Mouse (Mus musculus): Measurements from ENCODE around the gene Fam107b.
"Not testable (repeated sequence)": the region's sequence is repeated elsewhere in the genome, so short reads cannot be mapped to it uniquely, and the experiment has no call there.

Fam107b gene

GRCm38 (mm10) chr2:3657811-3658730, 87.8 kb downstream of the Fam107b start:
- peak; percentile 22 to 67 for DNase-seq (ENCODE audit: low spot score in 2 of 2)

DNA sequence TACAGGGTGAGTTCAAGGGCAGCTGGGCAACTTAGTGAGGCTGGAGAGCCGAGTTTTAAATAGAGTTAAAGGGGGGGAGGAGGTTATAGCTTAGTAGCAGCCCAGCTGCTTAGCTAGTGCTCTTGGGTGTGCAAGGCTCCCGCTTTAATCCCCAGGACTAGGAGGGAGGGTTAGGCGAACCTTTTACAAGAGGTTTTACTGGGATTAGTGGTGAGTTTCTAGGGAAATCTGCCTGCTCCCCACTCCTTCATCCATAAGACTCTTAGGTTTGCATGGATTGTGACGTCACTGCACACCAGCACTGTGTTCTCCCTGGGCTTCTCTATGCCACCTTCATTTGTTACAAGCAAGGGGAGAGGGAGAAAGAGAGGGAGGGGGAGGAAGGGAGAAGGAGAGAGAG, 88.6 kb downstream of the Fam107b start:
- no peak for DNase-seq (ENCODE audit: low spot score in 2 of 2)

GRCm38 (mm10) chr2:3659300-3659910, 89.1 kb downstream of the Fam107b start:
- no peak for DNase-seq (ENCODE audit: low spot score in 2 of 2)

GRCm38 (mm10) chr2:3664086-3664485, 93.8 kb downstream of the Fam107b start:
- DNase-seq (ENCODE audit: low spot score in 2 of 2), result no peak

DNA sequence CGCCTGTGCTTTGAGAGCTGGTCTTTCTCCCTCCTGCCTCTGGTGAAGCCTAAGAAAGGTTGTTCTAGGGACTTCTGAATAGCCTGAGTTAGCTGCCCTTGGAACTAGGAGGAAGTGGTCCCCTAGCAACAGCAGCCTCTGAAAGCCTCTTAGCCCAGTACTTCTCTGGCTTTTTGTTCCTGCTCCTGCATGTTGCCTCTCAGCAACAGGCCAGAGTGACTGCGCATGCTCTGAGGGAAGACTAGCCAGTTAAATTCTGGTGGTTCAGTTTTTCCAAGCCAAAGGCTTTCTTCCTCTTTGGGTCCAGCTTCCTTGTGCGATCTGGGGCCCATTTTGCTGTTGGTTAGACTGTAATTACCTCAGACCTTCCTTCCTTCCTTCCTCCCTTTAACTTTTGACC, 98.4 kb downstream of the Fam107b start:
- DNase-seq (ENCODE audit: low spot score in 2 of 2), result peak in 1 of 2 experiments; percentile 51

GRCm38 (mm10) chr2:3669646-3670045, 99.4 kb downstream of the Fam107b start:
- no peak for DNase-seq (ENCODE audit: low spot score in 2 of 2)

- no peak for DNase-seq (ENCODE audit: low spot score in 2 of 2)
Measured at GRCm38 (mm10) chr2:3672654-3673367, 102.5 kb downstream of the Fam107b start.

- DNase-seq (ENCODE audit: low spot score in 2 of 2), result no peak
Measured at GRCm38 (mm10) chr2:3675481-3675880, 105.2 kb downstream of the Fam107b start.

DNA sequence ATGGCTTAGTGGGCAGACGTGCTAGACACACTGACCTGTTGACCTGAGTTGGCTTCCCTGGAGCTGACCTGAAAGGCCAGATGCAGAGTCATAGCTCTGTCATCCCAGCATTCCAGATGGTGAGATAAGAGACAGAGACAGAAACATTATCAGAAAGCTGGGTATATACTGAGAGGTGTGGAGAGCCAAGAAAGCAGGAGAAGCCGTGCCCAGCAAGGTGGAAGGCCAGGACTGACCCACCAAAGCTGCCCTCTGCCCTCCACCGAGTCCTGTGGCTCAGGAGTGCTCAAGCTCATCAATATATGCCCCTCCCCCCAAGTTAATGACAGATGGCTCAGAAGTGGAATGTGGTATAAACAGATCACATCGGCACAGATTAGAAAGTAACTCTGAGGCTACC, 112.4 kb downstream of the Fam107b start:
- no peak for DNase-seq (ENCODE audit: low spot score in 2 of 2)

DNA sequence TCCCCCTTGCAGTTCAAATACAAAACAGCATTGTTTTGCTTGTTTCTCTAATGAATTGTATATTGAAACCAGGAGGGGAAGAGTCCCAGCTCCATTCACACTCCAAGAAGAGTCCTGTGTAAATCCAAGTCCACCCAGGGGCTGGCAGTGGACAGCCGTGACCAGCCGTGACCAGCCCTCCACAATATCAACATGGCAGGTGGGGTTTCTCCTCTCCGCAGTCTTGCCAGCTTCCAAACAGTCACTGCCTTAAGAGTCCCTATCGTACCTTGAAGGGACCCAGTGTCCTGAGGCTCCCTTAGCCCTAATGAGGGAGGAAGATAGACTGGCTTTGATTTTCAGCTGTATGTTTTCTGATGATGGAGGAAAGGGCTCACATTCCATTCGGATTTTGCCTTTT, 113.1 kb downstream of the Fam107b start:
- DNase-seq (ENCODE audit: low spot score in 2 of 2), result no peak

DNA sequence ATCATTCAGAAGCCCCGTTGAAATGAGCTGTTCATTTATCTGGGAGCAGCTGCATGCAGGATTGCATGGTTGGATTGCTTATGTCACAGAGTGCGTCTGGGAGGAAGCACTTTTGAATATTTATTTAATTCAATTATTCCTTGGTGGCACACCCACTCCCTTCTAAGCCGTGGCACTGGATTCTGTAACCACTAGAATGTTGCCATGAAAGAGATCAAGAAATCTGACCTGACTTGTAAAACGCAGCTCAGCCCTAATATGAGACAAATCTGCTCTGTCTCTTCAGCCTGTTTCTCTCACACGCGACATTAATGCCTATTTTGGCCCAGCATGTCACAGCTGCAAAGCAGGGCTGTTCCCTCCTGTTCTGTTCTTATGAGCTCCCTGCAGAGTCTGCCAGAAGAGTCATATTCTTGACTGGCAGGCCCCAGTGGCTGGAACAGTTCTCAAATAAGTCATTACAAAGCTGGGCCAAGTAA, 113.5 kb downstream of the Fam107b start:
- no peak for DNase-seq (ENCODE audit: low spot score in 2 of 2)

DNA sequence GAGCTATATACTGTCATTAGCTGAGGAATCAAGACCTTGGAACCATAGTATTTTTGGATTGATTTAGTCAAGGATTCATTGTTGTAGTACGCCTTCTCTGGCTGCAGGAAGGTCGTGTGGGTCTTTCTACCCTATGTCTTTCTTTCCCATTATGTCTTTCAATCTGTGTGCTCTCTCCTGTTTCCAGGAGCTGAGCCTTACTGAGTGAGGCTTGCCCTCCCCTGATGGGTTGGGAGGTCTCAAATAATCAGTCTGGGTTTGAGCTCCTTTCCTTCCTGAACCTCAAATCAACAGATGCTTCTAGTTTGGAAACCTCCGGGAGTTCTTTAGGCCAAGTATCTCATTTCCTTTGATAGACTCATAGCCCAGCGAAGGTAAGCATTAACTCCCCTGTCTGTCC, 119.9 kb downstream of the Fam107b start:
- DNase-seq (ENCODE audit: low spot score in 2 of 2), result no peak

- DNase-seq (ENCODE audit: low spot score in 2 of 2), result no peak
Measured at GRCm38 (mm10) chr2:3692833-3693232, 122.5 kb downstream of the Fam107b start.

GRCm38 (mm10) chr2:3695900-3696299, 125.6 kb downstream of the Fam107b start:
- no peak for DNase-seq (ENCODE audit: low spot score in 2 of 2)

- DNase-seq (ENCODE audit: low spot score in 2 of 2), result no peak
Measured at GRCm38 (mm10) chr2:3700368-3700767, 130.1 kb downstream of the Fam107b start.

DNA sequence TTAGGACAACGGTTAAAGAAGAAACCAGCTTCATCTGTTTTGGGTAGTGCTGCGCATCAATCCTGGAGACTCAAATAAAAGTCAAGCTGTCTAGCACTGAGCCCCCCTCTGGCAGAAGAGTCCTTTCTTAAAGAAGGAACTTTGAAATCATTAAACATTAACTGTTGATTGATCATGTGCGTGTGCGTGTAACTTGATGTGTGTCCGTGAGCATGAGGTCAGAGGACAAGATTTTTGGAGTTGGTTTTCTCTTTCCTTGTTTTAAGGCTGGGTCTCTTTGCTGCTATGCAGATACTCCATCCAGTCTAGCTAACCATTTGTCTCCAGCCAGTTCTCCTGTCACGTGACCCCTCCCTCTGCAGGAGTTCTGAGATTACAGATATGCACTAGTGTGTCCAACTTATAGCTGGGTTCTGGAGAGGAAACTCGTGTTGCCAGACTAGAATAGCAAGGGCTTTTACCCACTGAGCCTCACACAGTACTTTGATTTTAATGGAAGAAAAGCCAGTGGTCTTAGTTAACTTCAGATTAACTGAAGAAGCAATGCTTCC, 132.4 kb downstream of the Fam107b start:
- no peak for DNase-seq (ENCODE audit: low spot score in 2 of 2)

GRCm38 (mm10) chr2:3703806-3704205, 133.5 kb downstream of the Fam107b start:
- no peak for DNase-seq (ENCODE audit: low spot score in 2 of 2)

DNA sequence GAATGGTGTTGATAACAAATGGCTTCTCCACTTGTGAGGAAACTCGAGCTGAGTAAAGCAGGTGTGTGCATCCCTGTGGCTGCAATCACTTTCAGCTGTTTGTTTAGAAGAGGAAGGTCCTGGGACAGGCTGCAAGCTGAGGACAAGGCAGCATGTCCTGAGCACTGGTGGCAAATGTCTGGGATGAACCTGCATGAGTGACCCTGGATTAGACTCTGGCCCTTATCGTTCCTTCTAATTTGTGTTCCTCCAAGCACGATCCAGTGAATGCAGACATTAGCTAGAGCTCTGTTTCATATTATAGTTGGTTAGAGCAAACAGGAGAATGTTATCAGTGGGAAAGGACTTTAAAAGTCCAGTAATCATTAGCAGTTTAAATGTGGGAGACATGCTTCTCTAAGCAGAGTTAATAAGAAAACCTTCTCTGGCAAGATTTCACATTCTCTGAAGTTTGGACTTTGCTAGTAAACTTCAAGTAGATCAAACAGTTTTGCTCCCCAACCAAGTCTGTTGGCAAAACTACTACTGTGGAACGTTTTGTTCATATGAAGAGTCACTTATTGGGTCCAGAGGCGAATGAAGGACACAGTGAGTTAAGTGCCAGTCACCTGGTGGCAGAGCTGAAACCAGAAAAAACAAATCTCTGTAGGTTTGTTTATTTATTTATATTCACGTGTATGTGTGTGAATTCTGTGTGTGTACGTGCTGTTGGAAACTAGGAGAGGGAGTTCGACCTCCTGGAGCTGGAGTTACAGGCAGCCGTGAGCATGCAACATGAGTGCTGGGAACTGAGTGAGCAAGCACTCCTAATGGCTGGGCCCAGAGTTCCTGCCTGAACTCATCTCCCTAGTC, 134.2 kb downstream of the Fam107b start:
- no peak for DNase-seq (ENCODE audit: low spot score in 2 of 2)

DNA sequence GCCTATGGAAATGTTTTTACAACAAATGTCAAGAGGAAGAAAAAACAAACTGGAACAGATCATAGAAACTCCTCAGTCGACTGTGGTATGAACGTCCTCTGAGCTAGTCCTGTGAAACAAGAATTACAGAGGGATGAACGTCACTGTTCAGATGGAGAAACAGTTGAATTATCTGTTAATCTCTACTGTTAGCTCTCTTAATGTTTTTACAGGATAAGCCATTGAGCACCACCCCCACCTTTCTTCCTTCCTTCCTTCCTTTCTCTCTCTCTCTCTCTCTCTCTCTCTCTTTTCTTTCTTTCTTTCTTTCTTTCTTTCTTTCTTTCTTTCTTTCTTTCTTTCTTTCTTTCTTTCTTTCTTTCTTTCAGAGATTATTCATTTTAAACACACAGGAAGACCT, 135.0 kb downstream of the Fam107b start:
- not testable (repeated sequence) for DNase-seq (ENCODE audit: low spot score in 2 of 2)

DNA sequence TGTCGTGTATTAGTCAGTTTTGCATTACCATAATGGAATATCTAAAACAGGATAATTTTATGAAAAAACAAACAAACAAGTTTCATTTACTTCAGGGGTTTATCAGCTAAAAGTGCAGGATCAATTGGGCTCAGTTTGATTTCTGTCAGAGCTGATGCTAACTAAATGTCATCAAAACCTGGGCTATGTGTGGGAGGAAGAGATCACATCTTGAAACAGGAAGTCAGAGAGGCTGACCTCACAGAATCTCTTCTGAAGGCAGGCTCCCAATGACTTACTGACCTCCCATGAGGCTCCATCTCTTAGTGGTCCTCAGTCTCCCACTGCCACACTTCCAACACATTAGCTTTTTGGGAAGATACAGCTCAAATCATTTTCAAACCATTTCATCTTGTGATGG, 136.9 kb downstream of the Fam107b start:
- DNase-seq (ENCODE audit: low spot score in 2 of 2), result no peak

- DNase-seq (ENCODE audit: low spot score in 2 of 2), result no peak
Measured at GRCm38 (mm10) chr2:3708621-3709020, 138.3 kb downstream of the Fam107b start.

All from spleen, postnatal 10 days (tissue).